ENCODE assay signal across 29 mouse cellular contexts in the genomic region with DNA sequence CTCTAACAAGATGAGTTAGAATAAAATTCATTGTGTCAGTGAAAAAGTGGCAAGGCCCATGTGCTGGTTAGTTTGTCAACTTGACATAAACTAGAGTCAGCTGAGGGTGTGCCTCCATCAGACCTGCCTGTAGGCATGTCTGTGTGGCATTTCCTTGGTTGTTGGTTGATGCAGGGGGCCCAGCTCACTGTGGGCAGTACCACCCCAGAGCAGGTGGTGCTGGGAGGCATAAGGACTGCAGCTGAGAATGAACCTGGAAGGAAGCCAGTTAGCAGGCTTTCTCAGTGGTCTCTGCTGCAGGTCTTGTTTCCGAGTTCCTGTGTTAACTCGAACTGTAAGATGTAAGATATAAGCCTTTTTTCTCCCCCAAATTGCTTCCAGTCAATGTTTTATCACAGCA. TPM values are rescaled to one million over a fixed set of nuclear protein-coding genes. Genes with fewer than 3 reads are reported as not detected.
DNase-seq lines count a peak whose midpoint lies in the region; ATAC-seq and TF ChIP-seq lines count a peak whose summit lies in the region.
"Had no signal": no experiment of that assay in that cellular context is flagged by ENCODE, and none has a peak within 500 bp of the region (broad histone marks: within the 10 kb centered on the region; RNA-seq: fewer than 3 reads in every experiment).

No protein-coding gene starts in this region.

- TF ChIP-seq CTCF in hindbrain, postnatal 0 days (IDR thresholded peaks at IDR 0.05; ENCODE audit: low read depth): no peak

- no peaks in the 10 kb centered on the region for H3K9me3 ChIP-seq in hindbrain, postnatal 0 days (ENCODE audit: low read length)
- no peaks in the 10 kb centered on the region for H3K9me3 ChIP-seq in hindbrain, embryonic 16.5 days (ENCODE audit: control insufficient read depth, low read length)
- H3K9me3 ChIP-seq: embryonic facial prominence, embryonic 12.5 days; forebrain, embryonic 10.5 days; forebrain, embryonic 15.5 days; heart, embryonic 13.5 days; neural tube, embryonic 13.5 days had no signal

- peak; percentile 3 for DNase-seq in hindbrain, postnatal 0 days (ENCODE audit: low spot score)
- peak; percentile 69 to 80 for DNase-seq in thymus, adult 18-20 months
- peak; percentile 77 for DNase-seq in thymus, postnatal 25 days
- DNase-seq in lung, adult 18-20 months: no peak
- no peak for DNase-seq in kidney, adult 8-10 months
- no peak for DNase-seq in adrenal gland, postnatal 25 days
- DNase-seq: adrenal gland, postnatal 36 days; cerebellum, adult 8-10 months; embryo, embryonic 11 days; heart, postnatal 36 days; kidney, adult 11 months; kidney, postnatal 4 days; lung, postnatal 36 days; retina, postnatal 1 day; right cerebral cortex, postnatal 14 days had no signal

- no peak for ATAC-seq in hindbrain, postnatal 0 days
- ATAC-seq in hindbrain, embryonic 16.5 days: no peak
- ATAC-seq: CD4-positive, CD25-positive, alpha-beta regulatory T cell, adult 4 months; forebrain, embryonic 15.5 days; inflammation-experienced regulatory T-cells, adult 6 months; midbrain, embryonic 13.5 days had no signal

- no peak overlapping the region for H3K27ac ChIP-seq in hindbrain, postnatal 0 days
- no peak overlapping the region for H3K27ac ChIP-seq in hindbrain, embryonic 16.5 days (ENCODE audit: low read depth, low read length)
- H3K27ac ChIP-seq: embryonic facial prominence, embryonic 12.5 days; forebrain, embryonic 10.5 days; forebrain, embryonic 15.5 days; heart, embryonic 13.5 days; hindbrain, embryonic 13.5 days; kidney, postnatal 0 days; limb, embryonic 13.5 days; midbrain, embryonic 13.5 days; neural tube, embryonic 13.5 days had no signal

- no peak overlapping the region for H3K4me3 ChIP-seq in hindbrain, postnatal 0 days (ENCODE audit: low read length)
- H3K4me3 ChIP-seq in hindbrain, embryonic 16.5 days (ENCODE audit: low read length): no peak overlapping the region
- H3K4me3 ChIP-seq: embryonic facial prominence, embryonic 12.5 days; forebrain, embryonic 10.5 days; forebrain, embryonic 15.5 days; heart, embryonic 13.5 days; hindbrain, embryonic 13.5 days; limb, embryonic 13.5 days; megakaryocyte, embryonic 14.5 days; midbrain, embryonic 13.5 days; neural tube, embryonic 13.5 days had no signal

- no peaks in the 10 kb centered on the region for H3K4me1 ChIP-seq in hindbrain, postnatal 0 days (ENCODE audit: insufficient read depth, low read length)
- no peaks in the 10 kb centered on the region for H3K4me1 ChIP-seq in hindbrain, embryonic 16.5 days (ENCODE audit: control insufficient read depth, insufficient read depth, low read depth, low read length)
- H3K4me1 ChIP-seq: embryonic facial prominence, embryonic 12.5 days; forebrain, embryonic 15.5 days; hindbrain, embryonic 13.5 days; limb, embryonic 13.5 days; midbrain, embryonic 13.5 days; neural tube, embryonic 13.5 days had no signal

- WGBS in hindbrain, postnatal 0 days: 62% methylated on average over 2 of the region's 2 CpGs
- 65% methylated on average over 2 of the region's 2 CpGs for WGBS in hindbrain, embryonic 16.5 days

- no peaks in the 10 kb centered on the region for H3K27me3 ChIP-seq in hindbrain, postnatal 0 days (ENCODE audit: insufficient read depth, low read length)
- no peaks in the 10 kb centered on the region for H3K27me3 ChIP-seq in hindbrain, embryonic 16.5 days (replicated peaks; ENCODE audit: control insufficient read depth, insufficient read depth, low read length)
- H3K27me3 ChIP-seq: embryonic facial prominence, embryonic 12.5 days; forebrain, embryonic 15.5 days; heart, embryonic 13.5 days; hindbrain, embryonic 13.5 days; limb, embryonic 13.5 days; megakaryocyte, embryonic 14.5 days; midbrain, embryonic 13.5 days; neural tube, embryonic 13.5 days had no signal

- H3K4me2 ChIP-seq in hindbrain, postnatal 0 days (ENCODE audit: low read depth, low read length): no peak overlapping the region
- no peak overlapping the region for H3K4me2 ChIP-seq in hindbrain, embryonic 16.5 days (ENCODE audit: low read length)
- H3K4me2 ChIP-seq: embryonic facial prominence, embryonic 12.5 days; forebrain, embryonic 15.5 days; heart, embryonic 13.5 days; hindbrain, embryonic 13.5 days; limb, embryonic 13.5 days; liver, embryonic 11.5 days; midbrain, embryonic 13.5 days; neural tube, embryonic 13.5 days had no signal

- H3K9ac ChIP-seq in hindbrain, postnatal 0 days (replicated peaks; ENCODE audit: low read length): no peak overlapping the region
- no peak overlapping the region for H3K9ac ChIP-seq in hindbrain, embryonic 16.5 days (ENCODE audit: low read depth, low read length)
- H3K9ac ChIP-seq: embryonic facial prominence, embryonic 12.5 days; forebrain, embryonic 15.5 days; heart, embryonic 13.5 days; hindbrain, embryonic 13.5 days; limb, embryonic 13.5 days; midbrain, embryonic 13.5 days; neural tube, embryonic 13.5 days had no signal

- H3K36me3 ChIP-seq in hindbrain, postnatal 0 days (ENCODE audit: insufficient read depth, low read length): no peaks in the 10 kb centered on the region
- H3K36me3 ChIP-seq in hindbrain, embryonic 16.5 days (ENCODE audit: control insufficient read depth, insufficient read depth, low read length): no peaks in the 10 kb centered on the region
- H3K36me3 ChIP-seq: embryonic facial prominence, embryonic 12.5 days; forebrain, embryonic 10.5 days; forebrain, embryonic 15.5 days; heart, embryonic 13.5 days; hindbrain, embryonic 13.5 days; limb, embryonic 13.5 days; midbrain, embryonic 13.5 days; neural tube, embryonic 13.5 days had no signal

RNA-seq across cellular contexts. Expression of a gene that starts 0.8 kb away (rescaled TPM):
- 0.42 and 5.5 TPM in 2 replicates for total RNA-seq in hindbrain, postnatal 0 days (2014; rRNA removed)
- polyA plus RNA-seq in hindbrain, postnatal 0 days (2015; fragmentation: Nextera tagmentation; extraction: Ambion mirVana): 1.2 TPM in 2 replicates
- polyA plus RNA-seq in hindbrain, embryonic 16.5 days (2015; fragmentation: Nextera tagmentation; extraction: Ambion mirVana): 0.54 and 0.79 TPM in 2 replicates
- total RNA-seq in adrenal gland, postnatal 25 days (2021): 0.36 TPM in 1 of 2 replicates, not detected in the other

RNA-seq across cellular contexts. Expression of a gene that starts 51.1 kb away (rescaled TPM):
- 23.2 and 25.0 TPM in 2 replicates for total RNA-seq in hindbrain, postnatal 0 days (2014; rRNA removed)
- 7.4 and 7.9 TPM in 2 replicates for polyA plus RNA-seq in hindbrain, postnatal 0 days (2015; fragmentation: Nextera tagmentation; extraction: Ambion mirVana)
- 6.3 and 7.2 TPM in 2 replicates for polyA plus RNA-seq in hindbrain, embryonic 16.5 days (2015; fragmentation: Nextera tagmentation; extraction: Ambion mirVana)
- 43.3 and 49.9 TPM in 2 replicates for total RNA-seq in adrenal gland, postnatal 25 days (2021)

RNA-seq across cellular contexts. Expression of a gene that starts 51.3 kb away (rescaled TPM):
- 7.5 and 10.5 TPM in 2 replicates for total RNA-seq in hindbrain, postnatal 0 days (2014; rRNA removed)
- 8.2 and 9.1 TPM in 2 replicates for polyA plus RNA-seq in hindbrain, postnatal 0 days (2015; fragmentation: Nextera tagmentation; extraction: Ambion mirVana)
- polyA plus RNA-seq in hindbrain, embryonic 16.5 days (2015; fragmentation: Nextera tagmentation; extraction: Ambion mirVana): 10.2 and 11.4 TPM in 2 replicates
- 26.0 and 42.9 TPM in 2 replicates for total RNA-seq in adrenal gland, postnatal 25 days (2021)

Comparison
In these comparisons a context has a peak if more than half of its experiments do, and no peak if none do; other contexts are left out.
1. DNase-seq: peak in hindbrain, postnatal 0 days (single experiment), thymus, adult 18-20 months (2 of 2) and thymus, postnatal 25 days (single experiment); none in lung, adult 18-20 months (0 of 2), kidney, adult 8-10 months (0 of 2) and adrenal gland, postnatal 25 days (single experiment).